Mouse (Mus musculus) midbrain, embryonic 16.5 days (tissue): ENCODE data around the gene Rps9. TPM values are rescaled to one million over a fixed set of nuclear protein-coding genes. Genes with fewer than 3 reads are reported as not detected.

ENCODE experiments used
- ATAC-seq: fragments of 200-750 bp; cut with Nextera tagmentation; 2 replicates; pipeline ENCODE4 v1.8.0; 2017; ENCODE audit warnings: moderate TSS enrichment
- H3K27ac ChIP-seq: fragments of 300-500 bp; sonication (generic); 2 replicates; pipeline ENCODE4 v1.5.1; 2014; ENCODE audit warnings: mild to moderate bottlenecking, low read length, mixed read lengths
- H3K27me3 ChIP-seq: fragments of 300-500 bp; sonication (generic); 2 replicates; pipeline ENCODE4 v1.6.1; 2014; ENCODE audit warnings: low read depth, low read length, mixed read lengths; ENCODE audit not compliant: control insufficient read depth, insufficient read depth
- H3K36me3 ChIP-seq: fragments of 300-500 bp; sonication (generic); 2 replicates; pipeline ENCODE4 v1.6.1; 2014; ENCODE audit warnings: mild to moderate bottlenecking, low read length, moderate library complexity, mixed read lengths; ENCODE audit not compliant: control insufficient read depth, insufficient read depth
- H3K4me1 ChIP-seq: fragments of 300-500 bp; sonication (generic); 2 replicates; pipeline ENCODE4 v1.6.1; 2014; ENCODE audit warnings: mild to moderate bottlenecking, low read length, mixed read lengths; ENCODE audit not compliant: control insufficient read depth, insufficient read depth
- H3K4me2 ChIP-seq: fragments of 300-500 bp; sonication (generic); 2 replicates; pipeline ENCODE4 v1.6.1; 2014; ENCODE audit warnings: mild to moderate bottlenecking, low read length, mixed read lengths
- H3K4me3 ChIP-seq: fragments of 300-500 bp; sonication (generic); 2 replicates; pipeline ENCODE4 v1.5.1; 2014; ENCODE audit warnings: low read depth, mild to moderate bottlenecking, low read length, moderate library complexity, mixed read lengths
- H3K9ac ChIP-seq: fragments of 300-500 bp; sonication (generic); 2 replicates; pipeline ENCODE4 v1.6.1; 2014; ENCODE audit warnings: low read depth, low read length, mixed read lengths
- H3K9me3 ChIP-seq: fragments of 300-500 bp; sonication (generic); replicated peaks from 2 replicates; pipeline ENCODE4 v1.6.1; 2014; ENCODE audit warnings: mild to moderate bottlenecking, low read length, mixed read lengths; ENCODE audit not compliant: control insufficient read depth, poor library complexity, severe bottlenecking
- WGBS: fragments of 180-500 bp; shearing (Covaris S2); extraction: QIAGEN DNeasy Blood & Tissue Kit; methylation state at CpG from one replicate; pipeline ENCODE4 v1.1.7; 2014; 5-methylcytosine and 5-hydroxymethylcytosine counted together
- polyA plus RNA-seq: library from polyadenylated mRNA; unstranded; fragments of >200 nt; fragmentation: Nextera tagmentation; extraction: Ambion mirVana; gene quantifications from 2 replicates; pipeline ENCODE4 v1.2.1, GENCODE M21; 2015

The Rps9 gene
- polyA plus RNA-seq, 1 experiment from 2014 or later, result 646 TPM

GRCm38 (mm10) chr7:3676371-3676770, 27.4 kb upstream of the Rps9 start:
- H3K36me3 ChIP-seq, result 0 out of 2 replicates have a peak, but pooled peaks cover 7% of the 10 kb centered on the region
- ATAC-seq, result no peak
- no peaks in the 10 kb centered on the region for H3K27me3 ChIP-seq
- no peak overlapping the region for H3K9ac ChIP-seq
- H3K4me2 ChIP-seq, result no peak overlapping the region
- H3K4me3 ChIP-seq, result no peak overlapping the region
- 89% methylated on average over 12 of the region's 12 CpGs for WGBS
- H3K4me1 ChIP-seq, result no peaks in the 10 kb centered on the region
- H3K27ac ChIP-seq, result no peak overlapping the region
- no peaks in the 10 kb centered on the region for H3K9me3 ChIP-seq

- 0 out of 2 replicates have a peak, but pooled peaks cover 7% of the 10 kb centered on the region for H3K36me3 ChIP-seq
- ATAC-seq, result no peak
- 68% methylated on average over 9 of the region's 9 CpGs for WGBS
- no peak within 1 kb of the TSS for H3K27ac ChIP-seq
- no peaks in the 10 kb centered on the region for H3K4me1 ChIP-seq
- H3K27me3 ChIP-seq, result no peaks in the 10 kb centered on the region
- H3K4me2 ChIP-seq, result no peak within 1 kb of the TSS
- no peaks in the 10 kb centered on the region for H3K9me3 ChIP-seq
- H3K4me3 ChIP-seq, result no peak within 1 kb of the TSS
- no peak within 1 kb of the TSS for H3K9ac ChIP-seq
Observed at GRCm38 (mm10) chr7:3677342-3677741, 26.5 kb upstream of the Rps9 start, which contains the start of gene Tmc4. Tmc4 (minus strand) TSS chr7:3677553.

GRCm38 (mm10) chr7:3683908-3684550, 19.8 kb upstream of the Rps9 start:
- peak overlapping the region; percentile 4; the same call in 1 of the 2 replicates for H3K4me2 ChIP-seq
- H3K4me3 ChIP-seq, result no peak overlapping the region
- H3K9ac ChIP-seq, result no peak overlapping the region; the same call in 1 of the 2 replicates
- peak; percentile 89 for ATAC-seq
- WGBS, result 40% methylated on average over 10 of the region's 10 CpGs
- peak overlapping the region; percentile 87 for H3K27ac ChIP-seq
- peaks cover 21% of the 10 kb centered on the region for H3K36me3 ChIP-seq
- no peaks in the 10 kb centered on the region for H3K9me3 ChIP-seq
- H3K4me1 ChIP-seq, result peaks cover 22% of the 10 kb centered on the region
- H3K27me3 ChIP-seq, result no peaks in the 10 kb centered on the region

GRCm38 (mm10) chr7:3684698-3685097, 19.1 kb upstream of the Rps9 start:
- Histone ChIP-seq H3K4me3 (no peak overlapping the region), H3K4me1 (peaks cover 22% of the 10 kb centered on the region), H3K27ac (peak overlapping the region; percentile 87), H3K36me3 (peaks cover 21% of the 10 kb centered on the region), H3K9ac (peak overlapping the region; percentile 48), H3K27me3 (no peaks in the 10 kb centered on the region), H3K9me3 (no peaks in the 10 kb centered on the region), H3K4me2 (peak overlapping the region; percentile 4; the same call in 1 of the 2 replicates)
- peak; percentile 34 for ATAC-seq
- WGBS, result 60% methylated on average over 8 of the region's 8 CpGs

GRCm38 (mm10) chr7:3685400-3686187, 18.2 kb upstream of the Rps9 start:
- H3K27ac ChIP-seq, result peak overlapping the region; percentile 87
- no peak overlapping the region for H3K9ac ChIP-seq
- no peaks in the 10 kb centered on the region for H3K9me3 ChIP-seq
- no peak overlapping the region for H3K4me3 ChIP-seq
- 83% methylated on average over 31 of the region's 31 CpGs for WGBS
- ATAC-seq, result no peak
- peaks cover 22% of the 10 kb centered on the region for H3K4me1 ChIP-seq
- no peak overlapping the region for H3K4me2 ChIP-seq
- no peaks in the 10 kb centered on the region for H3K27me3 ChIP-seq
- H3K36me3 ChIP-seq, result peaks cover 21% of the 10 kb centered on the region

GRCm38 (mm10) chr7:3691919-3692318, 11.9 kb upstream of the Rps9 start:
- ATAC-seq, result no peak
- Histone ChIP-seq H3K27me3 (no peaks in the 10 kb centered on the region), H3K9ac (peak overlapping the region; percentile 99), H3K4me3 (peak overlapping the region; percentile 85), H3K4me2 (peak overlapping the region; percentile 86), H3K36me3 (peaks cover 13% of the 10 kb centered on the region; the same call in 1 of the 2 replicates), H3K9me3 (no peaks in the 10 kb centered on the region), H3K27ac (peak overlapping the region; percentile 96), H3K4me1 (peaks cover 27% of the 10 kb centered on the region)
- 44% methylated on average over 3 of the region's 3 CpGs for WGBS

GRCm38 (mm10) chr7:3692382-3692986, 11.3 kb upstream of the Rps9 start, which contains the start of gene Tsen34:
Tsen34 (plus strand) TSS chr7:3692863.
- ATAC-seq, result peak; percentile 79
- Histone ChIP-seq H3K4me1 (peaks cover 32% of the 10 kb centered on the region), H3K27me3 (no peaks in the 10 kb centered on the region), H3K4me3 (peak within 1 kb of the TSS; percentile 85), H3K27ac (peak within 1 kb of the TSS; percentile 96), H3K36me3 (peaks cover 17% of the 10 kb centered on the region), H3K9ac (peak within 1 kb of the TSS; percentile 99), H3K9me3 (no peaks in the 10 kb centered on the region), H3K4me2 (peak within 1 kb of the TSS; percentile 86)
- WGBS, result 0% methylated on average over 49 of the region's 49 CpGs

- under 1% methylated on average over 55 of the region's 55 CpGs for WGBS
Observed at GRCm38 (mm10) chr7:3692987-3693808, 10.6 kb upstream of the Rps9 start, which contains the start of gene Mboat7. Mboat7 (minus strand) TSS chr7:3693523.

More at GRCm38 (mm10) chr7:3692987-3693808, 10.6 kb upstream of the Rps9 start, which contains the start of gene Mboat7:
- peak within 1 kb of the TSS; percentile 96 for H3K27ac ChIP-seq
- H3K36me3 ChIP-seq, result peaks cover 17% of the 10 kb centered on the region
- no peaks in the 10 kb centered on the region for H3K9me3 ChIP-seq
- peak within 1 kb of the TSS; percentile 99 for H3K9ac ChIP-seq
- ATAC-seq, result peak; percentile 94
- H3K4me3 ChIP-seq, result peak within 1 kb of the TSS; percentile 85
- H3K4me1 ChIP-seq, result peaks cover 32% of the 10 kb centered on the region
- no peaks in the 10 kb centered on the region for H3K27me3 ChIP-seq
- H3K4me2 ChIP-seq, result peak within 1 kb of the TSS; percentile 86
